Mouse (Mus musculus): ENCODE measurements around the gene Lpar2. TPM values are rescaled to one million over a fixed set of nuclear protein-coding genes. Genes with fewer than 3 reads are reported as not detected.

The Lpar2 gene
- polyA plus RNA-seq, 1 experiment from 2014 or later: 0.56 TPM

- H3K4me1 ChIP-seq (ENCODE audit: insufficient read depth, low read depth, low read length): no peaks in the 10 kb centered on the region
- 0 out of 2 replicates have a peak, but pooled peaks cover 8% of the 10 kb centered on the region for H3K36me3 ChIP-seq (ENCODE audit: insufficient read depth, low read length)
- no peak overlapping the region for H3K9ac ChIP-seq (replicated peaks; ENCODE audit: low read depth)
- H3K4me2 ChIP-seq (replicated peaks; ENCODE audit: low read depth, low read length): no peak overlapping the region
- H3K27me3 ChIP-seq (replicated peaks; ENCODE audit: insufficient read depth, low read length): no peaks in the 10 kb centered on the region
- H3K27ac ChIP-seq (ENCODE audit: low read length): no peak overlapping the region
- WGBS: 55% methylated on average over 3 of the region's 3 CpGs
- no peaks in the 10 kb centered on the region for H3K9me3 ChIP-seq (ENCODE audit: low read length)
- TF ChIP-seq CTCF (IDR thresholded peaks at IDR 0.05) (no peak), EP300 (IDR thresholded peaks at IDR 0.05) (no peak)
- DNase-seq (ENCODE audit: low spot score) (no peak), ATAC-seq (no peak)
- H3K4me3 ChIP-seq (ENCODE audit: low read depth, low read length): no peak overlapping the region
Measured at GRCm38 (mm10) chr8:69809820-69810219, 12.4 kb upstream of the Lpar2 start.

GRCm38 (mm10) chr8:69814881-69815280 is 7.3 kb upstream of the Lpar2 start:
- Histone ChIP-seq H3K9me3 (ENCODE audit: low read length) (no peaks in the 10 kb centered on the region), H3K4me1 (ENCODE audit: insufficient read depth, low read depth, low read length) (no peaks in the 10 kb centered on the region), H3K36me3 (ENCODE audit: insufficient read depth, low read length) (no peaks in the 10 kb centered on the region), H3K4me2 (replicated peaks; ENCODE audit: low read depth, low read length) (no peak overlapping the region), H3K27me3 (replicated peaks; ENCODE audit: insufficient read depth, low read length) (no peaks in the 10 kb centered on the region), H3K4me3 (ENCODE audit: low read depth, low read length) (no peak overlapping the region), H3K27ac (ENCODE audit: low read length) (no peak overlapping the region), H3K9ac (replicated peaks; ENCODE audit: low read depth) (no peak overlapping the region)
- 90% methylated on average over 2 of the region's 2 CpGs for WGBS
- DNase-seq (ENCODE audit: low spot score) (no peak), ATAC-seq (no peak)
- TF ChIP-seq CTCF (IDR thresholded peaks at IDR 0.05) (no peak), EP300 (IDR thresholded peaks at IDR 0.05) (no peak)

GRCm38 (mm10) chr8:69815396-69815795 is 6.8 kb upstream of the Lpar2 start:
- TF ChIP-seq EP300 (IDR thresholded peaks at IDR 0.05) (no peak), CTCF (IDR thresholded peaks at IDR 0.05) (no peak)

GRCm38 (mm10) chr8:69820466-69820865 is 1.8 kb upstream of the Lpar2 start:
- H3K27ac ChIP-seq (ENCODE audit: low read length): no peak overlapping the region
- H3K4me2 ChIP-seq (replicated peaks; ENCODE audit: low read depth, low read length): no peak overlapping the region
- no peaks in the 10 kb centered on the region for H3K9me3 ChIP-seq (ENCODE audit: low read length)
- H3K9ac ChIP-seq (replicated peaks; ENCODE audit: low read depth): no peak overlapping the region
- H3K4me1 ChIP-seq (ENCODE audit: insufficient read depth, low read depth, low read length): no peaks in the 10 kb centered on the region
- no peak for TF ChIP-seq CTCF (IDR thresholded peaks at IDR 0.05)
- TF ChIP-seq EP300 (IDR thresholded peaks at IDR 0.05): no peak
- no peak for DNase-seq (ENCODE audit: low spot score)
- H3K36me3 ChIP-seq (ENCODE audit: insufficient read depth, low read length): no peaks in the 10 kb centered on the region
- H3K27me3 ChIP-seq (replicated peaks; ENCODE audit: insufficient read depth, low read length): no peaks in the 10 kb centered on the region
- ATAC-seq: no peak
- 82% methylated on average over 9 of the region's 9 CpGs for WGBS
- no peak overlapping the region for H3K4me3 ChIP-seq (ENCODE audit: low read depth, low read length)

More at GRCm38 (mm10) chr8:69815396-69815795, 6.8 kb upstream of the Lpar2 start:
- no peak overlapping the region for H3K4me2 ChIP-seq (replicated peaks; ENCODE audit: low read depth, low read length)
- no peak overlapping the region for H3K9ac ChIP-seq (replicated peaks; ENCODE audit: low read depth)
- H3K27me3 ChIP-seq (replicated peaks; ENCODE audit: insufficient read depth, low read length): no peaks in the 10 kb centered on the region
- H3K9me3 ChIP-seq (ENCODE audit: low read length): no peaks in the 10 kb centered on the region
- ATAC-seq (no peak), DNase-seq (ENCODE audit: low spot score) (no peak)
- WGBS: 91% methylated on average over 4 of the region's 4 CpGs
- no peaks in the 10 kb centered on the region for H3K4me1 ChIP-seq (ENCODE audit: insufficient read depth, low read depth, low read length)
- H3K27ac ChIP-seq (ENCODE audit: low read length): no peak overlapping the region
- no peaks in the 10 kb centered on the region for H3K36me3 ChIP-seq (ENCODE audit: insufficient read depth, low read length)
- no peak overlapping the region for H3K4me3 ChIP-seq (ENCODE audit: low read depth, low read length)

GRCm38 (mm10) chr8:69821971-69822385 is 251 bp upstream of the Lpar2 start:
- H3K9ac ChIP-seq (replicated peaks; ENCODE audit: low read depth): 0 out of 2 replicates have a peak overlapping the region, but pooled peaks have one; percentile 19
- peak overlapping the region; percentile 46 for H3K4me3 ChIP-seq (ENCODE audit: low read depth, low read length)
- H3K4me1 ChIP-seq (ENCODE audit: insufficient read depth, low read depth, low read length): no peaks in the 10 kb centered on the region
- WGBS: 0% methylated on average over 12 of the region's 22 CpGs
- H3K4me2 ChIP-seq (replicated peaks; ENCODE audit: low read depth, low read length): peak overlapping the region; percentile 84
- no peaks in the 10 kb centered on the region for H3K9me3 ChIP-seq (ENCODE audit: low read length)
- H3K36me3 ChIP-seq (ENCODE audit: insufficient read depth, low read length): no peaks in the 10 kb centered on the region
- DNase-seq (ENCODE audit: low spot score): peak; percentile 32
- TF ChIP-seq EP300 (IDR thresholded peaks at IDR 0.05) (no peak), CTCF (IDR thresholded peaks at IDR 0.05) (no peak)
- peak; percentile 46 for ATAC-seq
- 0 out of 2 replicates have a peak overlapping the region, but pooled peaks have one; percentile 9 for H3K27ac ChIP-seq (ENCODE audit: low read length)
- H3K27me3 ChIP-seq (replicated peaks; ENCODE audit: insufficient read depth, low read length): no peaks in the 10 kb centered on the region

GRCm38 (mm10) chr8:69826371-69826770 is 4.1 kb downstream of the Lpar2 start:
- DNase-seq (ENCODE audit: low spot score) (no peak), ATAC-seq (no peak)
- H3K4me2 ChIP-seq (replicated peaks; ENCODE audit: low read depth, low read length): no peak overlapping the region
- TF ChIP-seq EP300 (IDR thresholded peaks at IDR 0.05) (no peak), CTCF (IDR thresholded peaks at IDR 0.05) (no peak)
- no peak overlapping the region for H3K4me3 ChIP-seq (ENCODE audit: low read depth, low read length)
- H3K4me1 ChIP-seq (ENCODE audit: insufficient read depth, low read depth, low read length): no peaks in the 10 kb centered on the region
- H3K27me3 ChIP-seq (replicated peaks; ENCODE audit: insufficient read depth, low read length): no peaks in the 10 kb centered on the region
- H3K9me3 ChIP-seq (ENCODE audit: low read length): no peaks in the 10 kb centered on the region
- no peak overlapping the region for H3K9ac ChIP-seq (replicated peaks; ENCODE audit: low read depth)
- no peaks in the 10 kb centered on the region for H3K36me3 ChIP-seq (ENCODE audit: insufficient read depth, low read length)
- 95% methylated on average over 12 of the region's 12 CpGs for WGBS
- H3K27ac ChIP-seq (ENCODE audit: low read length): no peak overlapping the region
